Mouse (Mus musculus) embryonic facial prominence, embryonic 12.5 days (tissue): ENCODE results near the gene Gpr3. TPM values are rescaled to one million over a fixed set of nuclear protein-coding genes. Genes with fewer than 3 reads are reported as not detected.

Source experiments
- ATAC-seq: fragments of 200-750 bp; cut with Nextera tagmentation; 2 replicates; pipeline ENCODE4 v1.8.0; 2017; ENCODE audit not compliant: insufficient number of reproducible peaks, insufficient read depth, low FRiP score, low TSS enrichment
- H3K27ac ChIP-seq: fragments of 300-500 bp; sonication (generic); 2 replicates; pipeline ENCODE4 v1.5.1; 2016; ENCODE audit warnings: mild to moderate bottlenecking
- H3K27me3 ChIP-seq: fragments of 300-500 bp; sonication (generic); 2 replicates; pipeline ENCODE4 v1.6.1; 2016; ENCODE audit warnings: mild to moderate bottlenecking, moderate library complexity
- H3K36me3 ChIP-seq: fragments of 300-500 bp; sonication (generic); 2 replicates; pipeline ENCODE4 v1.6.1; 2016; ENCODE audit warnings: mild to moderate bottlenecking
- H3K4me1 ChIP-seq: fragments of 300-500 bp; sonication (generic); 2 replicates; pipeline ENCODE4 v1.6.1; 2016
- H3K4me2 ChIP-seq: fragments of 300-500 bp; sonication (generic); replicated peaks from 2 replicates; pipeline ENCODE4 v1.6.1; 2016; ENCODE audit warnings: mild to moderate bottlenecking, moderate library complexity
- H3K4me3 ChIP-seq: fragments of 300-500 bp; sonication (generic); 2 replicates; pipeline ENCODE4 v1.5.1; 2016; ENCODE audit warnings: mild to moderate bottlenecking
- H3K9ac ChIP-seq: fragments of 300-500 bp; sonication (generic); 2 replicates; pipeline ENCODE4 v1.6.1; 2016; ENCODE audit warnings: mild to moderate bottlenecking, moderate library complexity
- H3K9me3 ChIP-seq: fragments of 300-500 bp; sonication (generic); 2 replicates; pipeline ENCODE4 v1.6.1; 2016; ENCODE audit warnings: mild to moderate bottlenecking, moderate library complexity
- WGBS: fragments of 180-500 bp; shearing (Covaris S2); methylation state at CpG from one replicate; pipeline ENCODE4 v1.1.7; 2016; 5-methylcytosine and 5-hydroxymethylcytosine counted together
- polyA plus RNA-seq: library from polyadenylated mRNA; unstranded; fragments of >200 nt; fragmentation: Nextera tagmentation; extraction: Ambion mirVana; gene quantifications from 2 replicates; pipeline ENCODE4 v1.2.1, GENCODE M21; 2016

The Gpr3 gene
- polyA plus RNA-seq, 1 experiment from 2014 or later: not detected

- Histone ChIP-seq H3K36me3 (peaks cover 30% of the 10 kb centered on the region), H3K27ac (no peak overlapping the region), H3K9me3 (no peaks in the 10 kb centered on the region), H3K4me3 (no peak overlapping the region), H3K4me1 (peaks cover 10% of the 10 kb centered on the region), H3K4me2 (no peak overlapping the region), H3K9ac (no peak overlapping the region), H3K27me3 (no peaks in the 10 kb centered on the region)
- WGBS: 90% methylated on average over 5 of the region's 5 CpGs
- no peak for ATAC-seq
Observed at GRCm38 (mm10) chr4:133178305-133178704, 34.0 kb downstream of the Gpr3 start.

- no peaks in the 10 kb centered on the region for H3K9me3 ChIP-seq
- H3K4me1 ChIP-seq: peaks cover 14% of the 10 kb centered on the region
- H3K36me3 ChIP-seq: peaks cover 30% of the 10 kb centered on the region
- no peak overlapping the region for H3K9ac ChIP-seq
- H3K27ac ChIP-seq: peak overlapping the region; percentile 26; the same call in 1 of the 2 replicates
- no peak overlapping the region for H3K4me3 ChIP-seq
- 76% methylated on average over 18 of the region's 18 CpGs for WGBS
- no peaks in the 10 kb centered on the region for H3K27me3 ChIP-seq
- no peak overlapping the region for H3K4me2 ChIP-seq
- no peak for ATAC-seq
Observed at GRCm38 (mm10) chr4:133176761-133177403, 35.5 kb downstream of the Gpr3 start.

GRCm38 (mm10) chr4:133175998-133176760, 36.2 kb downstream of the Gpr3 start:
- Histone ChIP-seq H3K4me2 (no peak overlapping the region), H3K9me3 (no peaks in the 10 kb centered on the region), H3K9ac (no peak overlapping the region), H3K27ac (0 out of 2 replicates have a peak overlapping the region, but pooled peaks have one; percentile 26), H3K27me3 (no peaks in the 10 kb centered on the region), H3K4me1 (peaks cover 14% of the 10 kb centered on the region), H3K4me3 (no peak overlapping the region), H3K36me3 (peaks cover 30% of the 10 kb centered on the region)
- 57% methylated on average over 14 of the region's 14 CpGs for WGBS
- ATAC-seq: no peak

- H3K9me3 ChIP-seq: no peaks in the 10 kb centered on the region
- no peak overlapping the region for H3K4me3 ChIP-seq
- no peak overlapping the region for H3K4me2 ChIP-seq
- WGBS: 85% methylated on average over 7 of the region's 7 CpGs
- H3K27me3 ChIP-seq: no peaks in the 10 kb centered on the region
- H3K4me1 ChIP-seq: peaks cover 14% of the 10 kb centered on the region
- ATAC-seq: no peak
- no peak overlapping the region for H3K9ac ChIP-seq
- no peak overlapping the region for H3K27ac ChIP-seq
- H3K36me3 ChIP-seq: peaks cover 30% of the 10 kb centered on the region
Observed at GRCm38 (mm10) chr4:133175274-133175673, 37.1 kb downstream of the Gpr3 start.

- Histone ChIP-seq H3K4me3 (no peak overlapping the region), H3K27me3 (no peaks in the 10 kb centered on the region), H3K27ac (no peak overlapping the region), H3K4me1 (peaks cover 14% of the 10 kb centered on the region), H3K9ac (no peak overlapping the region), H3K9me3 (no peaks in the 10 kb centered on the region), H3K36me3 (peaks cover 25% of the 10 kb centered on the region), H3K4me2 (no peak overlapping the region)
- 63% methylated on average over 4 of the region's 4 CpGs for WGBS
- no peak for ATAC-seq
Observed at GRCm38 (mm10) chr4:133174361-133174760, 38.0 kb downstream of the Gpr3 start.

- 87% methylated on average over 4 of the region's 4 CpGs for WGBS
Observed at GRCm38 (mm10) chr4:133172451-133172850, 39.9 kb downstream of the Gpr3 start.

GRCm38 (mm10) chr4:133170616-133171015, 41.7 kb downstream of the Gpr3 start:
- Histone ChIP-seq H3K27me3 (no peaks in the 10 kb centered on the region), H3K4me3 (no peak overlapping the region)
- no peak for ATAC-seq

More at GRCm38 (mm10) chr4:133172451-133172850, 39.9 kb downstream of the Gpr3 start:
- no peak overlapping the region for H3K9ac ChIP-seq
- no peaks in the 10 kb centered on the region for H3K27me3 ChIP-seq
- peaks cover 12% of the 10 kb centered on the region; the same call in 1 of the 2 replicates for H3K36me3 ChIP-seq
- H3K27ac ChIP-seq: no peak overlapping the region
- H3K4me1 ChIP-seq: peaks cover 17% of the 10 kb centered on the region
- no peak overlapping the region for H3K4me3 ChIP-seq
- ATAC-seq: no peak
- H3K4me2 ChIP-seq: no peak overlapping the region
- H3K9me3 ChIP-seq: no peaks in the 10 kb centered on the region

GRCm38 (mm10) chr4:133170056-133170524, 42.2 kb downstream of the Gpr3 start:
- H3K4me2 ChIP-seq: no peak overlapping the region
- no peaks in the 10 kb centered on the region for H3K9me3 ChIP-seq
- WGBS: 80% methylated on average over 3 of the region's 3 CpGs
- no peak overlapping the region for H3K4me3 ChIP-seq
- peaks cover 7% of the 10 kb centered on the region; the same call in 1 of the 2 replicates for H3K4me1 ChIP-seq
- H3K36me3 ChIP-seq: no peaks in the 10 kb centered on the region
- H3K9ac ChIP-seq: no peak overlapping the region
- ATAC-seq: no peak
- no peak overlapping the region for H3K27ac ChIP-seq
- H3K27me3 ChIP-seq: no peaks in the 10 kb centered on the region

More at GRCm38 (mm10) chr4:133170616-133171015, 41.7 kb downstream of the Gpr3 start:
- Histone ChIP-seq H3K9ac (no peak overlapping the region), H3K4me1 (peaks cover 7% of the 10 kb centered on the region; the same call in 1 of the 2 replicates), H3K9me3 (no peaks in the 10 kb centered on the region), H3K27ac (no peak overlapping the region), H3K4me2 (no peak overlapping the region), H3K36me3 (no peaks in the 10 kb centered on the region)

- no peak for ATAC-seq
- 86% methylated on average over 10 of the region's 10 CpGs for WGBS
- no peak overlapping the region for H3K4me3 ChIP-seq
- no peak overlapping the region for H3K4me2 ChIP-seq
- H3K27ac ChIP-seq: no peak overlapping the region
- H3K9me3 ChIP-seq: no peaks in the 10 kb centered on the region
- 0 out of 2 replicates have a peak, but pooled peaks cover under 1% of the 10 kb centered on the region for H3K36me3 ChIP-seq
- H3K4me1 ChIP-seq: peaks cover 7% of the 10 kb centered on the region; the same call in 1 of the 2 replicates
- no peak overlapping the region for H3K9ac ChIP-seq
- H3K27me3 ChIP-seq: no peaks in the 10 kb centered on the region
Observed at GRCm38 (mm10) chr4:133169237-133170055, 42.9 kb downstream of the Gpr3 start.

GRCm38 (mm10) chr4:133166773-133167172, 45.6 kb downstream of the Gpr3 start:
- 92% methylated on average over 9 of the region's 9 CpGs for WGBS
- no peak overlapping the region for H3K4me2 ChIP-seq
- peaks cover 3% of the 10 kb centered on the region; the same call in 1 of the 2 replicates for H3K36me3 ChIP-seq
- no peak for ATAC-seq
- no peak overlapping the region for H3K4me3 ChIP-seq
- no peak overlapping the region for H3K9ac ChIP-seq
- H3K4me1 ChIP-seq: peaks cover 3% of the 10 kb centered on the region; the same call in 1 of the 2 replicates
- no peak overlapping the region for H3K27ac ChIP-seq
- H3K9me3 ChIP-seq: no peaks in the 10 kb centered on the region
- no peaks in the 10 kb centered on the region for H3K27me3 ChIP-seq

- H3K36me3 ChIP-seq: peaks cover 3% of the 10 kb centered on the region; the same call in 1 of the 2 replicates
- 72% methylated on average over 6 of the region's 6 CpGs for WGBS
- H3K4me2 ChIP-seq: no peak overlapping the region
- no peaks in the 10 kb centered on the region for H3K27me3 ChIP-seq
- no peak overlapping the region for H3K4me3 ChIP-seq
- H3K9me3 ChIP-seq: no peaks in the 10 kb centered on the region
- no peak overlapping the region for H3K27ac ChIP-seq
- ATAC-seq: no peak
- H3K9ac ChIP-seq: no peak overlapping the region
- no peaks in the 10 kb centered on the region for H3K4me1 ChIP-seq
Observed at GRCm38 (mm10) chr4:133162196-133162595, 50.1 kb downstream of the Gpr3 start.
